Mouse (Mus musculus): ENCODE data around the gene Dbr1.

Gene Dbr1

DNA sequence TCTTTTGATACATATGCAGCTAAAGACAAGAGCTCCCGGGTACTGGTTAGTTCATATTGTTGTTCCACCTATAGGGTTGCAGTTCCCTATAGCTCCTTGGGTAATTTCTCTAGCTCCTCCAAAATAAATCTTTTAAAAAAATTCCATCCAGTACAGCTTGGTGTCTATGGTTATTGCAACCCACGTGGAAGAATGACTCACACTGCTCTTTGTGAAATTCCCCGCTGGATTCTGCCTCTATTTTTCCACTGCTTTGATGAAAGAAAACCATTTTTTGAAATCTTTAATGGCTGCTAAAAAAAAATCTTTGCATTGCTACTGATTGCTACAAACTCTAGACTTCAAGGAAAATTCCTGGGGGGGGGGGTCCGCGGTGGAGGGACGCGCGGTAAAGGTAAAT, 44.1 kb downstream of the Dbr1 start:
- DNase-seq (ENCODE audit: extremely low spot score, low read depth, low spot score), result no peak

DNA sequence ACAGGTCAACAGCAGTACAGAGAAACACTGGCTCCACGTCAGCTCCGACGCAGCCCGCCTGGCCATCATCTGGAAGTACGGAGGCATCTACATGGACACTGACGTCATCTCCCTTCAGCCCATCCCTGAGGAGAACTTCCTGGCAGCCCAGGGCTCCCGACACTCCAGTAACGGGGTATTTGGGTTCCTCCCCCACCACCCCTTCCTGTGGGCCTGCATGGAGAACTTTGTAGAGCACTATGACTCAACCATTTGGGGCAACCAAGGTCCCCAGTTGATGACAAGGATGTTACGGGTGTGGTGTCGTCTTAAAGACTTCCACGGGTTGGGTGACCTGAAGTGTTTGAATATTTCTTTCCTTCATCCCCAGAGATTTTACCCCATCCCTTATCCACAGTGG, 44.6 kb downstream of the Dbr1 start:
- DNase-seq (ENCODE audit: extremely low spot score, low read depth, low spot score), result no peak

DNA sequence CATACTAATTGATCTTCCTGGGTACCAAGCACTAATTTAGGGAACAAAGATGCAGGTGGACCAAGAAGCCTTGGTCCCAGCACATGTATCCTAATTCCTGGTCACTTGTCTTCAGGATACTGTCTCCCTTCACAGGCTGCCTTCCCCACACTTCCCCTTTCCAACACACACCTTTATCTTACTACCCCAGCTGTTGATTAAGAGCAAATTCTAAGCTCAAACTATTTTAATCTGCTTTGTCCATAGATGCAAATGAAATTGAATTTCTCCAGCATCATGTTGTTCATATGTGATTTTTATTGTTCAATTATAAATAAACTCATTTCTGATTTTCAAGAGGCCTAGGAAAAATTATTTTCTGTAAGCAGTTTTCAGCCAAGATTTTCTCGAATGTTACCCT, 46.4 kb downstream of the Dbr1 start:
- no peak for DNase-seq (ENCODE audit: extremely low spot score, low read depth, low spot score)

DNA sequence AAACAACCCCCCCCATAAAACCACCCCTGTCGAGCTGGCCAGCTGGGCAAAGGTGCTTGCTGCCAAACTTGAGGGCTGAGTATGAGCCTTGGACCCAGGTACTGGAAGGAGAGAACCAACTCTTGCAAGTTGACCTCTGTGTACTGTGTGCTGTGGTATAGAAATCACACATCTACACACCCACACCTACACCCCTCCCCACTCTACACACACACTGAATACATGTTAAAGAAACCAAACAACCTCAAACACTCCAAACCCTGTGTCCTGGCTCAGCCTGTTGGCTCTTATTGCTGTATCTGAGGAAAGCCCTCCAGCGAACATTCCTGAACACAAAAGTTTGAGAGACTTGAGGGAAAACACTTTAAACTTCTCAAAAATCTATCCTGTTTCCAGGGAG, 47.4 kb downstream of the Dbr1 start:
- no peak for DNase-seq (ENCODE audit: extremely low spot score, low read depth, low spot score)

DNA sequence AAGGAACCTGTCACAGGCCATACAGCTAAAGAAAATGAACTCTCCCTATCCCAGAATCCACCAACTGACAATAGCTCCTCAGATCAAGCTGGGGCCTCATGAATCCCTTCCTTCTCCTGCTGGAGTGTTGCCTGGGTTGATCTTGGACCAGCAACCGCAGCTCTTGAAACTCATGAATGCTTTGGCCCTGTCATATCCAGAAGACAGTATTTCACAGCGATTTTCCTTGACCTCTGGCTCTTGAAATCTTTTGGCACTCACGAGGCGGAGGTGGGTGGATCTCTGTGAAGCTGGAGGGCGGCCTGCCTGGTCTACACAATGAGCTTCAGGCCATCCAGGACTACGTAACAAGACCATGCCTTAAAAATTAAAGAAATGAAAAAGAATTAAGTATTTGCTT, 48.5 kb downstream of the Dbr1 start:
- no peak for DNase-seq (ENCODE audit: extremely low spot score, low read depth, low spot score)

DNA sequence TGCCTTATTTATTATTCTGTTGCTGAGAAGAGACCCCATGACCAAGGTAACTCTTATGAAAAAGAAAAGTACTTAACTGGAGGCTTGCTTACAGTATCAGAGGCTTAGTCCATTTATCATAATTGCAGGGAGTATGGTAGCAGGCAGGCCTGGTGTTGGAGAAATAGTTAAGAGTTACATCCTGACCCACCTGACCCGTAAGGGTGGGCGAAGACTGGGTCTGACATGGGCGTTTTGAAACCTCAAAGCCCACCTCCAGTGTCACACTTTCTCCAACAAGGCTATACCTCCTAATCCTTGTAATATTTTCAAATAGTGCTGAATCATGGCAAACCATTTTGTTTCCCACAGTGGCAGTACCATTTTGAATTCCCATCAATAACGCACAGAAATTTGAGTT, 53.0 kb downstream of the Dbr1 start:
- DNase-seq (ENCODE audit: extremely low spot score, low read depth, low spot score), result no peak

DNA sequence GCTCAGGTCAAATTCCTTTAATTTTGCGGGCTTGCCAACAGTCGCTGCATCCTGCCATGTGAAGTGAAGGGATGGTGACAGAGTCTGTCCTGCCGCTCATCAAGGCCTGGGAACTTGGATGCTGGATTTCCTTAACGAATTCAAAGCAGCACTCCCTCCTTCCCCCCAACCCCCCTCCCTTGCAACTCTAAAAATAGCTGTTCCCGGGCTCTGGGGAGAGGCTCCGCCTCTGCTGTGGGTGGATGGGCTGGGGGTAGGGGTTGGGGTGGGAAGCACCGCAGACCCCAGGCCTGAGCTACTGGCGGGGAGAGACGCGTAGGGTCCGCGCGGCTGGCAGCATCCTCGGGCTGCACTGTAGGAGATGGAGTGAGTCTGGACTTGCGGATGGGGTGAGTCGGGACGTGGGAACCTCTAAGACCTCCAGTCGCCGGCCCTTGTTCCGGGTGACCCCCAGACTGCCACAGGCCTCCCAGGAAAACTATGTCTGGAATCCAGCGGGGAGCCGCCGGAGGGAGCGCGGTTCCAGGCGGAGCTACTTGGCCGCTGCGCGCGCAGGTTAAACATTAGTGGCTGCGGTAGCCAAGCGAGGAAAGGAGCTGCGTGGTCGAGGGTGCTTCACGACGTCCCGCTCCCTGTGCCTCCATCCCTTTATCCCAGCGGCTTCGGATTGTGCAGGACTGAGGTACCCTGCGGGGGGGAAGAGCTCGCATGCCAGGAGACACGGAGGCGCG, 53.8 kb downstream of the Dbr1 start, which contains the start of gene Dzip1l:
Dzip1l (plus strand) TSS at position 216 of the 731 bp plus-strand sequence.
- no peak for DNase-seq (ENCODE audit: extremely low spot score, low read depth, low spot score)

DNA sequence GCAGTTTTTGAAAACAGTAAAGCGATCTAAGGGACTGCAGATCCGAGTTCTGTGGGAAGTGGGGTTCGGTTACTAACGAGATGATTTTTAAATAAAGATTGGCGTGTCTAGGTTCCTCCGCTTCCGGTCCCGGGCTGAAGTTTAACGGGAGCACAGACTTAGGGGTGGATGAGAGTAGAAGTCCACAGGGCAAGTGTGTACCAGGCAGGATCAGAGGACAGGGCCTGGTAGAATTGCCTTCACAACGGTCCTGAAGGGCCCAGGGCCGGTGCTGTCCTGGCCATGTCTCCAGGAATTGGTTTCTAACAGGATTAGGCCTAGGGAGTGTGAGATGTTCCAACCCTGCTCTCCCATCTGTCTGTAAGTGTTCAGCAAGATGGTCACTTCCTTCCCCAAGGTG, 54.5 kb downstream of the Dbr1 start:
- DNase-seq (ENCODE audit: extremely low spot score, low read depth, low spot score), result no peak

DNA sequence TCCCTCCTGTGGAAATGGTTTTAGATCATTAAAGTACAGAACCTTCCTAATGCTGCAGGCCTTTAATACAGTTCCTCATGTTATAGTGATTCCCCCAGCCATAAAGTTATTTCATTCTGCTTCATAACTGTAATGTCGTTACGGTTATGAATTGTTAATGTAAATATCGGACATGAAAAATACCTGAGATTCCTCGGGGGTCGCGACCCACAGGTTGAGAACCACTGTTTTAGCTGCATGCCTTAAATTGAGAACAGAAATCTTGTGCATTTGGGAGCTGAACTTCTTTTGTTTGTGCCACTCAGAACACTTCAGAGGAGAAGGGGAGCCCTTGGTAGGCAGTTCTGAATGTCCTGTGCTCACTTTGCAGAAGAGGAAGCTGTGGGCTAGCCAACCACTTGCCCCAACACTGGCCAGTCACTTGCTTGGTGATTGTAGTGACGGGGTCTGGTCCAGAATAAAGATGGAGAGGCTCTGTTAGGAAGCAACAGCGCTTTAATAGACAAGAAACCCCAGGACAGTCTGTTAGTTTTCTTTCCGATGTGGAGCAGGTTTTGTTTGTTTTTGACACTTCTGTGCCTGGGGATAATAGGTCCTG, 55.0 kb downstream of the Dbr1 start:
- no peak for DNase-seq (ENCODE audit: extremely low spot score, low read depth, low spot score)

DNA sequence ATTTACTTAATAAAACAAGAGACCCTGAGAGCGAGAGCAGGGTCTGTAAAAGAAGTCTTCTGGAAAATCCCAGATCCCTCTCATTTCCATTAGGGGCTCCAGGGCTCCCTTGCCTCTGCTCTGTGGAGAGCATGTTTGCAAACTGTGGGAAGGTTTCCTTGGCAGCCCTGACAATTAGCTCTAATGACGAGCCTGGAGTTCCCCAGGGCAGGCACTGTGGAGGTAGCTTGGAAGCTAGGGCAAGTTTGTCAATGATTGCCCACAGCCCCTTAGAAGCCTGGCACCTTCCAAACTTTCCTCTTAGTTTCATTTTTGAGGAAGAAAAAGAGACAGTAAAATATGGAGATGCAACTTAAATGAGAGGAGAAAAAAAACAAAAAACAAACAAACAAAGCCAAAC, 56.2 kb downstream of the Dbr1 start:
- no peak for DNase-seq (ENCODE audit: extremely low spot score, low read depth, low spot score)

DNA sequence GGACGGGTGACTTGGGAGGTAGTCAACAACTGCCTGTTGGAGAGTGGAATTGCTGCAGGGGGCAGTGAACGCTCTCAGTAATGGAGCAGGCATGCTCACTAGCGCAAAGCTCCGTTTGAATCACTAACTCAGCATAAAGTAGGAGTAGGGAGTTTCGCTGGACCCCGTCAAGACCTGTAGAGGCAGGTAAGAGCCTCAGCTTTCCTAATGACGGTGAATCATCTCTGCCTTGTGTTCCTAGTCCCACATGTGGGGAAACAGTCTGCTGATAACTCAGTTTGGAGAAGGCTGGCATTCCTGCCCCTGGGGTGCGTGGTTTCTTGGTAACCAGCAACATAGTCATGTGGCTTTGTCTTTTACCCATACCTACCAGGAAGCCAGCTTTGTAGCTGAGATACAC, 56.7 kb downstream of the Dbr1 start:
- DNase-seq (ENCODE audit: extremely low spot score, low read depth, low spot score), result no peak
